Mouse (Mus musculus) cortical plate, adult 2 months (tissue): ENCODE data around the gene Hormad1.

Experiments used
- CTCF ChIP-seq: fragments of 200-500 bp; IDR thresholded peaks from 2 replicates; pipeline ENCODE4 v1.5.1; 2011; ENCODE audit warnings: mild to moderate bottlenecking, control low read depth, low read length; ENCODE audit not compliant: insufficient read depth; ENCODE audit errors: extremely low read depth
- POLR2A ChIP-seq: fragments of 200-500 bp; IDR thresholded peaks from 2 replicates; pipeline ENCODE4 v1.6.1; 2011; ENCODE audit warnings: mild to moderate bottlenecking, low read length, control low read depth; ENCODE audit not compliant: insufficient read depth; ENCODE audit errors: extremely low read depth

GRCm38 (mm10) chr3:95539837-95540236, 19.6 kb upstream of the Hormad1 start:
- TF ChIP-seq POLR2A, result no peak
- TF ChIP-seq CTCF, result no peak
